Mouse (Mus musculus): ENCODE data around the gene Tbx6.

Tbx6 gene

DNA sequence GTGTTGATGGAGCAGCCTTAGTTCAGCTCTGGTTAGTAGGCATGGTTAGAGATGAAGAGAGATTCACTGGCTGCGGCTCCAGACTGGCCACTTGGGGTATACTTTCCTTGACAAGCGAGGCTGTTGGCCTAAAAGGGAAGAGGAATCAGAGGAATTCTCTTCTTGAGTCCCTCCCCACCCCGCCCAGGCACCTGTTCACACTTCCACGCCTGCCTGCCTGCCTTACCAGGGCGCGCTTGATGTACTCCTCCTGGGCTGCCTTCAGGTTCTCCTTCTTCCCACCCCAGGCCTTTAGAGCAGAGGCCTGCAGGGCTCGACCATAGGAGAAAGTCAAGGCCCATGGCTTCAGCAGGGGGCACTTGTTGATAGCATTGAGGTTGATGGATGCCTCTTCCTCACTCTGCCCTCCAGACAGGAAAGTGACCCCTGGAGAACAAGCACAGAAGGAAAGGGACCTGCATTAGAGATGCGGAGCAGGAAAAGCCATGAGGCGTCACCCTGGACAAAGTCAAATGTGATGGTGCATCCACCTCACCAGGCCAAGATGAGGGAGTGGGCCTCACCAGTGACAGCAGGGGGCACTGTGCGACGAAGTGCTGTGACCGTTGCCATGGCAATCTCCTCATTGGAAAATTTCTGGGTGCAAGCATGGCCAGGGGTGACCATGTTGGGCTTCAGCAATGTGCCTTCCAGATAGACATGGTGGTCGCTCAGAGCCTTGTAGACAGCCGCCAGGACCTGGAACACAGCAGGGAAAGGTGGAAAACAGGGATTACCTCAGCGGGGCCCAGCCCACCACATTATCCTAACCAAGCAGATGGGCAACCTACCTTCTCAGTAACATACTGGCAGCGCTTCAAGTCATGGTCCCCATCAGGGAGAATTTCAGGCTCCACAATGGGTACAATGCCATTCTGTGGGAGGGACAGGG, 14.4 kb downstream of the Tbx6 start:
- DNase-seq: no peak

DNA sequence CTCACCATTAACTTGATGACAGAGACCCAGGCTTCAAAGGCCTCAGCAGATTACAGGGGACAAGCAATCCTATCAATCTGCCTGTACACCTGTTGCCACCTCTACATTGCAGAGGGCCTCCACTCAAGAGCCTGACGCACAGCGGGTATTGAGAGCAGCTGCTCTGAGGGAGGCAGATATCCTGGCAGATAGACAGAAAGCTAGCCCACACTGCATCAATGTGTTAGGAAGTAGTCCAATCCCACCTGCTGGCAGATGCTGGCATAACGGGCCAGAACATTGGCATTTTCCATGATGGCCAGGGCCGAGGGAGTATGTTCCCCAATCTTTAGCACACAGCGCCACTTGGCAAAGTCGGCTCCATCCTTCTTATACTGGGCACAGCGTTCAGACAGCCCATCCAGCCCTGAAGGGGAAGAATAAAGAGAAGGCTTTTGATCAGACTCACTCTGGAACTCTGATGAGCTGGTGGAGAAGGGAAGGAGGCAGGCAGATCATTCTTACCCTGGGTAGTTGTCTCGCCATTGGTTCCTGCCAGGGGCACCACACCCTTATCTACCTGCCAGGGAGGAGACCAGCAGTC, 15.2 kb downstream of the Tbx6 start:
- DNase-seq: no peak

DNA sequence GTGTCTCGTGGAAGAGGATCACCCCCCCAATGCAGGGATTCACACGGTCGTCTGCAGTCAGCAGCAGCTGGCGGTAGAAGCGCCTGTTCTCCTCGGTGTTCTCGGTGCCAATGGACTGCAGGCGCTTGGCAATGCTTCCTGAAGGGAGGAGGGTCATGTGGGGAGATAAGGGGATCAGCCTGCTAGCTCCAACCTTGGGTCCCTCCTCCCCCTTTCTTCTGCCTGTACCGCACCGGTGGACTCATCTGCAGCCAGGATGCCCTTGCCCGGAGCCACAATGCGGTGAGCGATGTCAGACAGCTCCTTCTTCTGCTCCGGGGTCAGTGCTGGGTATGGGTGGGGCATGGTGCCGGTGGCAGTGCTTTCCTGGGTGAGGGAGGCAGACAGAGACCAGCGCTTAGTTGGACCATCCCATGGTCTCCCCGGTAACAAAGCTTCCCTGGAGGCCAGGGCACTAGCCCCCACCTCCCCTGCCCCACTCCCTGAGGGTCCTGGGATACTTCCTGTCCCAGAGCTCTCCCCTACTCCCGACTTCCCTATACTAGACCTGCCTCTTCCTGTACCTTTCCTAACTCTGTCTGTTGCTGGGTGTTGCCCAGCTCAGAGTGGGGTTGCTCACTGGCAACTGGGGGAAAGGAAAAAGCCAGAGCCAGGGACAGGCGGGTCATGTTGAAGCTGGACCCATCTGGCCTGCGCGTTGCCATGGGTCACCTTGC, 16.3 kb downstream of the Tbx6 start, which contains the start of gene Fam57b:
Gene Fam57b, plus strand, starts transcription at position 258 of the 716 bp plus-strand sequence.
- DNase-seq: peak; percentile 46

DNA sequence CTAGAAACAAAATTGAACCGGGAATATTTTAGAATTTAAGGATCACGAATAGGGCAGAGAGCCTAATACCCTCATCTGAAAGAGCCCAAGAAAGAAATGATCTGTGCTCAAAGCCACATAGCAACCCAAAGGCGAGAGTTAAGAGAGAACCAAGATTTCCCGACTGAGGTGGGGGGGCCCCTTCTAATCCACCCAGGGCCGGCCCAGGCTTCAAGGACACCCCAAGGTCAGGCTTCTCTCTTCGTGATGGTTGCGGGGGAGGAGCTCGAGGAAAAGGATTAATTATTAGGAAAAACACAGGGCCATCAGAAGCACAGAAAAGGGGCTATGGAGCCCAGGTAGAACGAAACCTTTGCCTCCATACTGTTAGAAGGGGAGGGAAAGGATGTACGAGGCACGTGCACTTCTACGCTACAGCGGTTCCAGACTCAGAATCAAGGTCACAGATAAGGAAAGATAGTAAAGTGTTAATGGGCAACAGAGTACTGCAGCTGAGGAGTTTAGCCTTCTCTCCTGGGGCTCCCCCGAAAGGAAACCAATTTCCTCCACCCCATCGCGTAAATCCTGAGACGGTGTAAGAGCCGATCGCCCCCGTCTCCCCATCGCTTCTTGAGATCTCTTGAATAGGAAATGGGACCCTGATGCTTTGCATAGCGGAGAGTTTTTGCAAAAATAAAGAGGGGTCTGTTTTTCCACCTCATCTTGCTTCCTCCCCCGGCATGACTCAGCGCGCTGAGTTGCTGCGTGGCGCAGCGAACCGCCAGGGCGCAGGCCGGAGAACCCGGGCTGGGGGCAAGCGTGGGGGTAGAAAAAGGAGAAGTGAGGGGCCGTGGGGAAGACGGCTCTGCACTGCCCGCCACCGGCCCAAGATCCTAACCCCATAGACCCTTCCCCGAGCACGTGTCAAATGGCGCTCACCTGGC, 17.1 kb downstream of the Tbx6 start:
- DNase-seq: peak; percentile 52

DNA sequence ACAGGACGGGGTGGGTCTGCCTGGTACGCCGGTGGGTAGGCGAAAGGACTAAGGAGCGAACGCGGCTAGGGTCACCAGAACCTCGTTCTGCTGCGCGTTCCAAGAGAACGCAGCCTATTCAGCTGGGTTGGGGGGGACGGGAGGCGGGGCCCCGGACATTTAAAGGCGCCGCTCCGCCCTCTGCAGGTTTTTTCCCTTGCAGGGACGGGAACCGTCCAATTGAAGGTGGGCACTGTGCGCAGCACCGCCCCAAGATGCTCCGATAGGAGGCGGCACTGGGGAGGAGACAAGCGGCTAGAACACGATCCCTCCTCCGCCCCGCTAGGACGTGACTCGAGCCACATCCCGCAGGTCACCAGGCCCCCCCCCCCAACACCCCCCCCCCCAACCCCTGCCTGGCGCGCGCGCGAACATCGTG, 17.8 kb downstream of the Tbx6 start:
- DNase-seq: peak; percentile 96

DNA sequence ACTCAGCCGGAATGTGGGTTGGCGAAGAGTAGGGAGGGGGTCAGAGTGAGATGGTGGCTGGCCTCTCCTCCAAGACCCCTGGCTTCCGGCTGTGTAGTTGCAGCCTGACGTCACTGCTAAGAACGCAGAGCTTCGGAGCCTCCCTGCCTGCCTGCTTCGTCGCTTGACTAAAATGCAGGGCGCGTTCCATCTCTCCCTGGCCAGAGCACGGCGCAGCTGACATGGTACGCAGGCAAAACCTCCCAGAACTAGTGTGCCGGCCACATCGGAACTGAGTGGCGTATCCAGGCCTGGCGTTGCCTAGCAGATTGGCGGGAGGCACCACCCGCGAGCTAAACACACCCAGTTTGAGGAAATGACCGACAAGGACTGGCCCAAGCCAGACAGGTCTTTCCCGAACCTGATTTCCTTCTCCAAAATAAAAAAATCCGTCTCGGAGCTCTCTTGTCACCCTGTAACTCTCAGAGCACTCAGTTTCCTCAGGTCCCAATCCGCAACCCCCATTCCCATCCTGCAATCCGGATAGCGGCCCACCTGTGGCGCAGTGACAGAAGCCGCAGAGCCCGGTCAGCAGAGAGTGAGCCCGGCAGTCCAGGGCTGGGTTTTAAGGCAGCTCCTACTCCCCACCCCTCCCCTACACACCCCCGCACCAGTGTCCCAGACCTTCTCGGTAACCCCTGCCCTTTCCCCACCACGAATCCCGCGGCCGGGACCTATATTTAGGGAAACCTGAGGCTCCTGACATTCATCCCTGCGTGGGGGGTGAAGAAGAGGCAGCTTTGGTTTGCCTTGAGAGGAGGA, 18.4 kb downstream of the Tbx6 start:
- peak; percentile 87 for DNase-seq

DNA sequence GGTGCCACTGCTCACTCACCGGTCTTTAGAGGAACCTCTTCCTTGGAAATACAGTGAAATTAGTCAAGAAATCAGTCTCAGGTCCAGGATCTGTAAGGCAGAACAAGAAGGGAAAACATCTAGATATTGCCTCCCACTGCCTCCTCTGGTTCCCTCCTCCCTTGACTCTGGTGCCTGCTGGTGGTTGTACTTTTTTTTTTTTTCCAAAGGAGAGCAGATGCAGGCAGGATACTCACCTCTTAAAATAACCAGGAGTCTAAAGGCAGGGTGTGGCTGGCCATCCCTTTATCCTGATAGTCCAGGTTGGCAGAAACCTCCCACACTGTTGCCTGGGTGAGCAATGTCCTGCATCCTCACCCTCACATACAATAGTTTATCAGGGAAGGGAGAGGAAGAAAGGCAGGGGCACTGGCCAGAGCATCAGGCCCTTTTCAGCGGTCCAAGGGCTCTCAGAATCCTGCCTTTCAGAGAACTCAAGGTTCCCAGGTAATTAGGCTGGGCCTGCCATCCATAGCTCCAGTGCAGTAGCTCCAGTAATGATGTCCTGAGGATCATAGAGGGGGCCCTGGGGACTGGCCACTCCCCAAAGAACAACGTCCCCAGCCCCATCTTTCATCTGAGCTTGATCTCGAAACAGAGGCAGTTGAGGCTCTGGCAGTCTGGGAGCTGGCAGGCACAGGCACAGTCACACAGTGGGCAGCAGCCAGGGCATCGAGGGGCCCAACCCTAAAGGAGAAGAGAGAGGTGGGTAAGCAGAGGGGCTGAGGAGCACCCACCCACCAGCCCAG, 19.2 kb downstream of the Tbx6 start:
- DNase-seq: no peak

DNA sequence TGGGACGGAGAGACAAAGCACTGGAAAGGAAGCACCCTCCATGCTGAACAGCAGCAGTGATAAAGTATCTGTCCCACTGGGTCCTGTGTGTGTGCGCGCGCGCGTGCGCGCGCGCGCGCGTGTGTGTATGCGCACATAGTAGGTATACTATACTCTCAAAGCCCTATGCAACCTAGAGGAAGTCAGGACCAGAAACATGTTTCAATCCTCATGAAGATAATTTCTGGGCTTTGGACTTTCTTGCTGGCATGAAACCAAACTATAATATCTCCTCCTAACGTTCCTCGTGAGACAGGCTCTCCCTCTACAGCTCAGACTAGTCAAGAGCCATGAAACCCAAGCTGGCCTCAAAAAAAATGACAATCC, 19.8 kb downstream of the Tbx6 start:
- no peak for DNase-seq

DNA sequence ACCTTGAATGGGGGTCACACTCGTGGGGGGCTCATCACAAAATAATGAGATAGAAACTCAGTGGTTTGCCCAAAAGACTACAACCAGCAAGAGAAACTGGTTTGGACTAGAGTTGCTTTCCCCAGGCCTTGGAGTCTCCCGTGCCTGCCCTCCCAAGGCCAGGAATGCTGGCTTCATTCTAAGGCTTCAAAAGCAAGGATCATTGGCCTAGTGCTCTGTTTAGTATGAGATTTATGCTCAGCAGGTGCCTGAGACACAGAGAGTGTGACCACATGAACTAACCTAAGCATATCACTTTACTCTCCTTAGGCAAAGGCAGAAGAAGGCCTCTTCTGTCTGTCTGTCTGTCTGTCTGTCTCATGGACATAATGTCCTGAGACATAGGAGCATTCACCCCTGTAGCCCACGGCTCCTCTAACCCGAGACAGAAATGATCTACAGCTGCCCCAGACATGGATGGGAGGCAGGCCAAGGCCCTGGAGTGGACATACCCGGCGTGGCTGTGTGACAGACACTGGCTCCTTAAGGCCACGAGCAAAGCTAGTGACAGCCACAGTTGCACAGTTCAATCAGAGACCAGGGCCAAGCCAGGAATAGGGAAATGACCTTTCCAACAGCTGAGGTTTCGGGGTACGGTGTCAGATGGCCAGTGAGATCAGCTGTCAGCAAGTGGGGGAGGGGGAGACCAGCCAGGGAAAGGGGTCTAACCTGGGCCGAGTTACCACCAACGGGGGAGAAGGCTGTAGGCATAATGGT, 21.0 kb downstream of the Tbx6 start:
- no peak for DNase-seq

DNA sequence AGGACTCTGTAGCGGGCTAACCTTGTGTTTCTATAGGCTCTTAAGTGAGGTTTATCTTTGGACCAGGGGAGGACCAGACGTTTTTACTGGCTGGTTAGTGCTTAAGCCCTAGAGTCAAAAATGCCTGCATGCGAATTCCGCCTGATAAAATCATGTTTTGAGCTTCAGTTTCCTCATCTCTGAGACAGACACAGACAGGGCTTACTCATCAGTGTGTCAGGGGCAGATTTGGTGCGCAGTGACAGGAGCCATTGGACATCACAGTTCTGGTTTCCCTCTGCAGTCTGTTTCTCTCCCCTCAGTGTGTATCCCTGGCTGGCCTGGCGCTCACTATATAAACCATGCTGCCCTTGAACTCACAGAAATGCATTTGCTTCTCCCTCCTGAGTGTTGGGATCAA, 21.9 kb downstream of the Tbx6 start:
- no peak for DNase-seq

DNA sequence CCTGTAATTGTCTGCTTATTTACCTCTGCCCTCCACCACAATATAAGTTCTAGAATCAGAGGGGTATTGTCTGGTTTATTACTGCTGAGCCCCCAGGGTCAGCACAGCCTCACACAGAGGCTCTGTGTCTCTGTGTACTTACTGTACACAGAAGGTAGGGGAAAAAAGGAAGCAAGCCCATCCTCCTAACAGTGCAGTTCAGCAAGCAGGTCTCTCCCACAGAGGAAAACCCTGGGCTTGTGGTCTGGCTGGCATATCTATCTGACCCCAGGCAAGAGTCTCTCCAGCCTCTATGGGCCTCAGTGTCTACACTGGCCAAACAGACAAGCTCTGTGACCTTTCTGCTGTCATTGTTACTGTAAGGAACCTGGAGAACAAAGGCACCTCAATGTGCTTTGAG, 22.5 kb downstream of the Tbx6 start:
- no peak for DNase-seq

DNA sequence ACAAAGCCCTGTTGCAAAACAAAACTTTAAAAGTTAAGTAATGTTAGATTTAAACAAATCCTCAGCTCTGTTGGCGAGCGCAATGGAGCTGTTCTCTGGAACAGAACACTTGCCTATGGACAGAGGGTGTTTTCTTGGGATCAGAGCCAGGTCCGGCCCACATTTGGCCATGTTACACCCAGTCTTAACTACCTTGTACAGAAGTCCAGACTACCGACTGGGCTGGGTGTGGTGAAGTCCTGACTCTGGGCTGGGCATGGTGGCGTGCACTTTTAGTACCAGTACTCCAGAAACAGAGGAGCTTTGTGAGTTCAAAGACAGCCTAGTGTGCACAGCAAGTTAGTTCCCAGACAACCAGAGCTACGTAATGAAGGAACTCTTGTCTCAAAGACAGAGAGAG, 25.7 kb downstream of the Tbx6 start:
- DNase-seq: peak; percentile 60

DNA sequence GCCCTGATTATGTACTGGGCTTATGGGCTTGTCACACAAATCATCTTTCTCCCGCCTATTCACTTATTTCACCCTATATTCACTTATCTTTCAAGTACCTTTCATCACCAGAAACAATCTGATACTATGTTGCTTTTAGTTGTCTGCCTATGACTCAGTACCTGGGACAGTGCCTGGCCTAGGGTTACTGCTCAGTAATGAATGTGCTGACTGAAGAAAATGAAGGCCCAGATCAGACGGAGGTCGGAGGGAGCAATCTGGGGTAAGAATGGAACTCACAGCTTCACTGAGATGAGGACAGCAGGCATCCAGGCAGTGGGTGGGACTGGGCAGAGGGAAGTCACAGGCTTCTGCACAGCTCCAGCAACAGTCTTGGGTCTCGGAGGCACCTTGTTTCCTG, 26.1 kb downstream of the Tbx6 start:
- DNase-seq: no peak

DNA sequence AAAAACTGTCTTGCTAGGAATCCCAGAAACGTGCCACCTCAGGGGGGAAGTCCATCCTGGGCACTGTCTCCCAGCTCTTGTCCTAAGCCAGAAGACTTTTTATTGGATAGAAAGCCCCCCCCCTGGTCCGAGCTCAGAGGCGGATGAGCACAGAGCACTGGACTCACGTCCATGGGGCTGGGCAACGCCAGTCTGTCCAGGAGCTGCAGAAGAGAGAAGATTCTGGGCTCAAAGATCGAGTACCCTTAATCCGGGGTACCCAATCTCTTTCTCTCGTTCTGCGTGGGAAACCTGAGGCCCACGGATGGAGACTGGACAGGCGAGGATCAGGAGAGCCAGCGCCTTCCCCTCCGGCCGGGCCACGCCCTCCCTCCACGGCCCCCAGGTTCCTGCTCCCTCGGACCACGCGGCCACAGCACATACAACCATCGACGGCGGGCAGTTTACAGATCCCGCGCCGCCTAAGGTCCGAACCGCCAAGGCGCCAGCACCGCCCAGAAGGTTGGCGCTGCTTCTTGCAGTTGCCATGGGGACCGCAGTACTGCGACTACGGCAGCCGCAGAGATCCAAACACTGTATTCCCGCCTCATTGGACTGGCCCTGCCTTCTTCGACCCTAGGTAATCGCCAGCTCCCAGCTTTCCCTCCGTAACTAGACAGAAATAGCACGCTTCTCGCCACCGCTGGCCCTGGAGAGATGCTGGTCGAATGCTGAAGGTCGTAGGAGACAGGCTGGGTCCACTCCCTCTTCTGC, 27.6 kb downstream of the Tbx6 start:
- peak; percentile 92 for DNase-seq

DNA sequence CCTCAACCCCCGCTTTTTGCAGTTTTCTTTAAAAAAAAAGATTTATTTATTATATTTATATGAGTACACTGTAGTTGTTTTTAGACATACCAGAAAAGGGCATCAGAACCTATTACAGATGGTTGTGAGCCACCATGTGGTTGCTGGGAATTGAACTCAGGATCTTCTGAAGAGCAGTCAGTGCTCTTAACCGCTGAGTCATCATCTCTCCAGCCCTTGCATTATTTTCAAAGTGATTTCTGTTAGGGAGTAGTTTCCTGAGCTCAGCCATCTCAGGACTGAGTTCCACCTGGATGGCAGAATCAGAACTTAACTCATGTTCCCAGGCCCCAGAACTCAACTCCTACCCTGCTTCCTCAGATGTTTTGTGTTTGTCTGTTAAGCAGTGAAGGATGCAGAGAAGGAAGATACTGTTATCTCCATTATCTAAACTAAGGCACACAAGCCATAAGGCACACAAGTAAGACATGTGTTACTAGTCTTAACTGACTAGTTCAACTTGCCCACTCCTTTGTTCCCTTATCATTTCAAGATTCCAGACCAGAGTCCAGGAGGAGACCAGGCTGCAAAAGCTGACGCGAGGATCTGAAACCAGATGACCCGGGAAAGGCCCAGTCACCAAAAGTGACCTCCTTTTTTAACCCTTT, 28.6 kb downstream of the Tbx6 start:
- DNase-seq: no peak

DNA sequence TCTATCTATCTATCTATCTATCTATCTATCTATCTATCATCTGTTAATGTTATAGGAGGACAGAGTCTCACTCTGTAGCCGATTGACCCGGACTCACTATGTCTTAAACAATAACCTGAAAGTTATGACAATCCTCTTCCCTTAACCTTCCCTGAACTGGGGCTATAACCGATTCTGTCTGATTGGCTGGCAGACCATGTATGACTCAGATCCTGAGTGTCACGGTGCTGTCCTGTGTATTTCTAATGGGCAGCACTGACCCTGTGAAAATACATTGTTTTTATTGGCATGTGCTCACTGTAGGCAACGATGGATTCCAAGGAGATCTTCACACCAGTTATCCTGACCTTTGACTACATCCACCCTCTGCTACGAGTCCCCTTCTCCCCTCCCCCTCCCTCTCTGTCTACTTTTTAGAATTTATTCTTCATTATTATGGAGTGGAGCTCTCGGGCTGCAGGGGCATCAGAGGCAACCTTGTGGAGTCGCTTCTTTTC, 34.5 kb downstream of the Tbx6 start:
- no peak for DNase-seq

DNA sequence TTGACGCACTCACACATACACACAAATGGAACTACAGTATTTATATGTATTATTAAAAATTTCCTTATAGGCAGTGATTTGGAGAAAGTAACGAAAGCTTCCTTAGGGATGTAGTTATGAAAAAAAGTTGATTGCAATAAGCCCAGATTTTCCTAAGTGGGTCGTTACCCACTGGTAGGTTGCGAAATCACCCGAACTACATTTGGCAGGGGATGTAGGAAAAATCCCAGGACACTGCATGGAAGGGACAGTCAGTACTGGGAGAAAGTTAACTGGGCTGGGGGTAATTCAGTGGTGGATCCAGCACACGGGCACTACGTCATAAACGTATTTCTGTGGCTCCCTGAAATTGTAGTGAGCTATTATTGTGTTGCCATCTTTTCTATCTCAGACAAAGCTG, 35.2 kb downstream of the Tbx6 start:
- no peak for DNase-seq

DNA sequence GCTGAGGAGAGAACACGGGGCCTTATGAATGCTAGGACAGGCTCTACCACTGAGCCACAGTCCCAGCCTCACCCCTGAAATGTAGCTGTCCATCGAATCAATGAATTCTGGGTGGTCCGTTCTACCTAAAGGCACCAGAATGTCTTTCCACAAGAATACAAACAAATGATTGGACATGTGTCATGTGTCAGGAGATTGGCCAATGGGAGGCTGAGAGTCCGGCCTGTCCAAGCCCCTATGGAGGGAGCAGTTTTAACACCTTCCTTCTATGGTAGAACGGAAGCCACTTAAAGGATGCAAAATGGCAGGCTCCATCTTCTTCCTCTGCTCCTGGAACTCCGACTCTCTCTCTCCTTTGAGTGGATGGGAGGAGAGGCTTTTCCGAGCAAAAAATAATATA, 36.3 kb downstream of the Tbx6 start:
- no peak for DNase-seq

DNA sequence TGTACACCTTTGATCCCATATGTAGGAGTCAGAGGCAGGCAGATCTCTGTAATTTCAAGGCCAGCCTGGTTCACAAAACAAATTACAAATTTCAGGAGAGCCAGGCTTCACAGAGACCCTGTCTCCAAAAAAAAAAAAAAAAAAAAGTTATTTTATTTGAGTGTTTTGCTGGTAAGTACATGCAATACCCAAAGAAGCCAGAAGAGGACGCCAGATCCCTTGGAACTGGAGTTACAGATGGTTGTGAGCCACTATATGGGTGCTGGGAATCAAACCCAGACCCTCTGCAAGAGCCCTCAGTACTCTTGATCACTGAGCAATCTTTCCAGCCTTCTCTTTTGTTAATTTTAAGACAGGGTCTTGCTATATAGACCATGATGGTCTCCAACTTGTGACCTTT, 37.5 kb downstream of the Tbx6 start:
- DNase-seq: no peak
